Mouse (Mus musculus) liver, postnatal 0 days (tissue): ENCODE results near the gene Slc24a4. TPM values are rescaled to one million over a fixed set of nuclear protein-coding genes. Genes with fewer than 3 reads are reported as not detected.
"Not testable (repeated sequence)": the region's sequence is repeated elsewhere in the genome, so short reads cannot be mapped to it uniquely, and the experiment has no call there.

Source experiments
- ATAC-seq: fragments of 200-750 bp; cut with Nextera tagmentation; 2 replicates; pipeline ENCODE4 v1.8.0; 2017; ENCODE audit warnings: mild to moderate bottlenecking, moderate library complexity
- DNase-seq: peaks from one replicate; pipeline ENCODE4 v3.0.0-alpha.2; 2016
- H3K27ac ChIP-seq: fragments of 300-500 bp; sonication (generic); 2 replicates; pipeline ENCODE4 v1.5.1; 2014; ENCODE audit warnings: antibody characterized with exemption, moderate library complexity, mild to moderate bottlenecking, low read depth
- H3K27me3 ChIP-seq: fragments of 300-500 bp; sonication (generic); 2 replicates; pipeline ENCODE4 v1.6.1; 2014; ENCODE audit warnings: low read length, control low read depth, mixed read lengths; ENCODE audit not compliant: insufficient read depth
- H3K36me3 ChIP-seq: fragments of 300-500 bp; sonication (generic); replicated peaks from 2 replicates; pipeline ENCODE4 v1.6.1; 2014; ENCODE audit warnings: mild to moderate bottlenecking, control low read depth, low read length, moderate library complexity, mixed read lengths; ENCODE audit not compliant: insufficient read depth
- H3K4me1 ChIP-seq: fragments of 300-500 bp; sonication (generic); 2 replicates; pipeline ENCODE4 v1.6.1; 2014; ENCODE audit warnings: antibody characterized with exemption, mild to moderate bottlenecking, control low read depth; ENCODE audit not compliant: insufficient read depth
- H3K4me2 ChIP-seq: fragments of 300-500 bp; sonication (generic); 2 replicates; pipeline ENCODE4 v1.6.1; 2014; ENCODE audit warnings: low read depth, mild to moderate bottlenecking, low read length, moderate library complexity, mixed read lengths
- H3K4me3 ChIP-seq: fragments of 300-500 bp; sonication (generic); 2 replicates; pipeline ENCODE4 v1.5.1; 2014; ENCODE audit warnings: low read depth, low read length
- H3K9ac ChIP-seq: fragments of 300-500 bp; sonication (generic); replicated peaks from 2 replicates; pipeline ENCODE4 v1.6.1; 2014; ENCODE audit warnings: mild to moderate bottlenecking, moderate library complexity
- H3K9me3 ChIP-seq: fragments of 300-500 bp; sonication (generic); 2 replicates; pipeline ENCODE4 v1.6.1; 2016; ENCODE audit warnings: mild to moderate bottlenecking, control low read depth, low read length, mixed read lengths
- CTCF ChIP-seq: sonication (generic); IDR thresholded peaks from 2 replicates; pipeline ENCODE4 v1.5.1; 2016; ENCODE audit warnings: antibody characterized with exemption, low read depth
- EP300 ChIP-seq: IDR thresholded peaks from 2 replicates; pipeline ENCODE4 v1.6.1; 2016; ENCODE audit warnings: antibody characterized with exemption, low read depth, mild to moderate bottlenecking
- WGBS: fragments of 180-500 bp; shearing (Covaris S2); extraction: QIAGEN DNeasy Blood & Tissue Kit; methylation state at CpG from one replicate; pipeline ENCODE4 v1.1.7; 2014; ENCODE audit not compliant: insufficient replicate concordance; 5-methylcytosine and 5-hydroxymethylcytosine counted together
- polyA plus RNA-seq: library from polyadenylated mRNA; unstranded; fragments of >200 nt; fragmentation: Nextera tagmentation; extraction: Ambion mirVana; gene quantifications from 2 replicates; pipeline ENCODE4 v1.2.1, GENCODE M21; 2015

The Slc24a4 gene
- polyA plus RNA-seq, 1 experiment from 2014 or later, result 0.08 TPM

GRCm38 (mm10) chr12:102271447-102271846 is 142.9 kb downstream of the Slc24a4 start:
- H3K9me3 ChIP-seq, result no peaks in the 10 kb centered on the region
- no peak overlapping the region for H3K4me3 ChIP-seq
- DNase-seq (no peak), ATAC-seq (no peak)
- H3K36me3 ChIP-seq, result no peaks in the 10 kb centered on the region
- 64% methylated on average over 4 of the region's 4 CpGs for WGBS
- no peak overlapping the region for H3K9ac ChIP-seq
- no peaks in the 10 kb centered on the region for H3K27me3 ChIP-seq
- H3K27ac ChIP-seq, result no peak overlapping the region
- peaks cover 10% of the 10 kb centered on the region for H3K4me1 ChIP-seq
- TF ChIP-seq EP300 (no peak), CTCF (no peak)
- no peak overlapping the region for H3K4me2 ChIP-seq

GRCm38 (mm10) chr12:102275833-102276443 is 147.4 kb downstream of the Slc24a4 start:
- no peak overlapping the region for H3K4me3 ChIP-seq
- no peak overlapping the region for H3K4me2 ChIP-seq
- TF ChIP-seq CTCF, result no peak
- no peak for TF ChIP-seq EP300
- no peak for DNase-seq
- peak; percentile 35; the same call in 1 of the 2 replicates for ATAC-seq
- H3K4me1 ChIP-seq, result peaks cover 5% of the 10 kb centered on the region
- no peaks in the 10 kb centered on the region for H3K9me3 ChIP-seq
- no peak overlapping the region for H3K27ac ChIP-seq
- H3K36me3 ChIP-seq, result no peaks in the 10 kb centered on the region
- H3K27me3 ChIP-seq, result no peaks in the 10 kb centered on the region
- H3K9ac ChIP-seq, result no peak overlapping the region
- WGBS, result 52% methylated on average over 7 of the region's 7 CpGs

GRCm38 (mm10) chr12:102280290-102280689 is 151.8 kb downstream of the Slc24a4 start:
- peaks cover 20% of the 10 kb centered on the region for H3K4me1 ChIP-seq
- H3K4me3 ChIP-seq, H3K9ac ChIP-seq, H3K36me3 ChIP-seq, H3K4me2 ChIP-seq, H3K27ac ChIP-seq, H3K27me3 ChIP-seq, ATAC-seq, DNase-seq, H3K9me3 ChIP-seq: not testable (repeated sequence)
- WGBS, result 78% methylated on average over 4 of the region's 4 CpGs

- no peak overlapping the region for H3K9ac ChIP-seq
- no peak overlapping the region for H3K27ac ChIP-seq
- no peak overlapping the region for H3K4me3 ChIP-seq
- H3K36me3 ChIP-seq, result no peaks in the 10 kb centered on the region
- no peak for TF ChIP-seq CTCF
- TF ChIP-seq EP300, result no peak
- H3K27me3 ChIP-seq, result no peaks in the 10 kb centered on the region
- H3K9me3 ChIP-seq, result no peaks in the 10 kb centered on the region
- peaks cover 27% of the 10 kb centered on the region for H3K4me1 ChIP-seq
- ATAC-seq (no peak), DNase-seq (no peak)
- H3K4me2 ChIP-seq, result no peak overlapping the region
- WGBS, result 75% methylated on average over 7 of the region's 7 CpGs
These were observed 152.5 kb downstream of the Slc24a4 start for GRCm38 (mm10) chr12:102280867-102281503.

GRCm38 (mm10) chr12:102282126-102282525 is 153.6 kb downstream of the Slc24a4 start:
- H3K27ac ChIP-seq, result peak overlapping the region; percentile 95
- no peaks in the 10 kb centered on the region for H3K36me3 ChIP-seq
- H3K9ac ChIP-seq, result peak overlapping the region; percentile 82
- no peaks in the 10 kb centered on the region for H3K27me3 ChIP-seq
- H3K4me2 ChIP-seq, result peak overlapping the region; percentile 86
- H3K9me3 ChIP-seq, result no peaks in the 10 kb centered on the region
- H3K4me1 ChIP-seq, result peaks cover 38% of the 10 kb centered on the region
- TF ChIP-seq EP300 (no peak), CTCF (no peak)
- no peak for ATAC-seq
- no peak for DNase-seq
- 0 out of 2 replicates have a peak overlapping the region, but pooled peaks have one; percentile 65 for H3K4me3 ChIP-seq
- 40% methylated on average over 2 of the region's 2 CpGs for WGBS

GRCm38 (mm10) chr12:102282763-102283482 is 154.4 kb downstream of the Slc24a4 start, which contains the start of gene Rin3:
Gene Rin3, plus strand, starts transcription at chr12:102283048.
- DNase-seq (peak; percentile 68), ATAC-seq (peak; percentile 68)
- Histone ChIP-seq H3K9me3 (no peaks in the 10 kb centered on the region), H3K36me3 (no peaks in the 10 kb centered on the region), H3K4me1 (peaks cover 46% of the 10 kb centered on the region), H3K4me2 (peak within 1 kb of the TSS; percentile 86), H3K9ac (peak within 1 kb of the TSS; percentile 82), H3K27ac (peak within 1 kb of the TSS; percentile 95), H3K4me3 (peak within 1 kb of the TSS; percentile 65), H3K27me3 (no peaks in the 10 kb centered on the region)
- 0% methylated on average over 74 of the region's 75 CpGs for WGBS
- TF ChIP-seq CTCF (no peak), EP300 (no peak)
